Mouse (Mus musculus): ENCODE results near the gene Olfr1346. TPM values are rescaled to one million over a fixed set of nuclear protein-coding genes. Genes with fewer than 3 reads are reported as not detected.
A peak's percentile ranks its signal among the peaks of the same experiment; 100 is the strongest.
"Not testable (repeated sequence)": the region's sequence is repeated elsewhere in the genome, so short reads cannot be mapped to it uniquely, and the experiment has no call there.

The Olfr1346 gene
- not detected for total RNA-seq (2021)

GRCm38 (mm10) chr7:6466951-6467350 lies at the start of gene Olfr1346:
TSS of gene Olfr1346 (plus strand) at chr7:6467101.
- no peak for DNase-seq

DNA sequence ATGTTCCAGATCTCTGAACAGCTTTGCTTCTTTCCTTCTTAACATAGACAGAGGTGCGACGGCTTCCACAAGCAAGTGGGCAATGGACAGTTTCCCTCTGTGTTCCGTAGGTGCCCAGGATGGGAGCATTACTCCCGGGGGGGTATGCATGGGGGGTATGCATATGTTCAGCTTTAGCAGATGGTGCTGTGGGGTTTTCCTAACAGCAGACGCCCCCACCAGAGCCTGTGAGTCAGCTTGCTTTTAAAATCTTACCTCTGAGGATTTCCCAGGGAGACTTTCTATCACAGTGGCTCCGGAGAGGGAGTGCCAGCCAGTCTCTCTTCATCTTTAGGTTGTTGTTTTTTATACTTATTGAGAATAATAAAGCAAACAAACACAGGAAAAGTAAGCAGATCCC lies 47.0 kb upstream of the Olfr1346 start:
- no peak for DNase-seq

DNA sequence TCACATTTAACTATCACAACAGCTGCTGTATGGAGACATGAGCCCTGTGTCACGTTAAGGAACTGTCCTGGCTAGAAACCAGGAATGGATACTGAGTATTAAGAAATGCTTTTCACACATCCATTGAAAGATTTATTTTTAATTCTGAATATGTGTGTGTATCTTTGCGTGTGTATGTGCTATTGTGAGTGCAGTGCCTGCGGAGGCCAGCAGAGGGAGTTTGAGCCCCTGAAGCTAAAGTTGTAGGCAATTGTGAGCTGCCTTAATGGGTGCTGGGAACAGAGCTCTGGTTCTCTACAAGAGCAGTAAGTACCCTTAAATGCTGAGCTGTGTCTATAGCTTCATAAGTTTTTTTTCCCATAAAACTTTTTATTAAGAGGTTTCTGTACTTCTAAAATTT lies 37.5 kb upstream of the Olfr1346 start:
- DNase-seq = no peak

DNA sequence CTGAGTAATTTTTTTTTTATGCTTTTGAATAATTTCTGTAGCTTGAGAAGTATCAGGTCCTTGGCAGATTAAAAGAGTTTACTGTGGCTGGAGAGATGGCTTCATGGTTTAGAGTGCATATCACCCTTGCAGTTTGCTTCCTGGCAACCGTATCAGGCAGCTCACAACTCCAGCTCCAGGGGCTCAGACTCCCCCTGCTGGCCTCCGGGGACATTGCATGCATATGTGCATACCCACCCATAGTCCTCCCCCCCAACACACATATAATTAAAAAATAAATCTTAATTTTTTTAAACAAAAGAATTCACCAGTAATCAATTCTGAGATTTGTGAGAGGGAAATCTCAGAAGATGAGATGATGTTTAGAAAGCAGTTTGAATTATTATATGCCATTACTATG lies 36.6 kb upstream of the Olfr1346 start:
- peak; percentile 24 for DNase-seq

GRCm38 (mm10) chr7:6438388-6438787 lies 28.5 kb upstream of the Olfr1346 start, which contains the start of gene Olfr1344:
TSS of gene Olfr1344 (plus strand) at chr7:6438688.
- DNase-seq = no peak

DNA sequence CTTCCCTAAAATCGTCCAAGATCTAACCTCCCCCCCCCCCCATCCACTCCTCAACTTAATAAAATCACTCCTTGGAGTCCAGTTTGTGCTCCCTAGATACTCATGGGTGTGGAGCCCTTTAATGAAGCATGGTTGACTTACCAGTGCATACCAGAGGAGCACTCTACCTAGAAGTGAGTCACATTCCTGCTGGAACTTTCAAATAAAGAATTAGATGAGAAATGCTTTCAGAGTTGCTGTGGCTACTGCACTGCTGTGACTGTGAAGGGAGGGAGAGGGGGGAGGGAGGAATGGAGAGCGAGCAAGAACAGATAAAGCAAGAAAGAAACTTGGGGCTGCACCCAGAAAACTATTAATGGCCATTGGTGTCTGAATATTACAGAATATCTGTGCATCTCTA lies 25.7 kb upstream of the Olfr1346 start:
- DNase-seq = no peak

DNA sequence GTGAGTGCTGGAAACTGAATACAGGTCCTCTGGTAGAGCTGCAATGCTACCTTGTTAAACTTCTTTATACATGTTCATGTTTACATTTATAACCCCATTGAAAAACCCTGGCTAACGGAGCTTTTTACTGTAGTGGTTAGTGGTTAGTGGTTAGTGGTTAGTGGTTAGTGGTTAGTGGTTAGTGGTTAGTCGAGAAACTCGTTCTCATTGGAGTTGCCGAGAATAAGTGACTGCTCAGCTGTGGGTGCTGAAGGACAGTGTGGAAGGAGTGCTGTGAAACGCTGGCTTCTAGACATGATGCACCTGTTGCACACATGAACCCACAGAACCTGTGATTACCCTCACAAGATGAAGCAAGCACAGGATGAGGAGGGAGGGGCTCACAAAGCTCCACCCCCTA lies 19.1 kb upstream of the Olfr1346 start:
- DNase-seq = no peak

DNA sequence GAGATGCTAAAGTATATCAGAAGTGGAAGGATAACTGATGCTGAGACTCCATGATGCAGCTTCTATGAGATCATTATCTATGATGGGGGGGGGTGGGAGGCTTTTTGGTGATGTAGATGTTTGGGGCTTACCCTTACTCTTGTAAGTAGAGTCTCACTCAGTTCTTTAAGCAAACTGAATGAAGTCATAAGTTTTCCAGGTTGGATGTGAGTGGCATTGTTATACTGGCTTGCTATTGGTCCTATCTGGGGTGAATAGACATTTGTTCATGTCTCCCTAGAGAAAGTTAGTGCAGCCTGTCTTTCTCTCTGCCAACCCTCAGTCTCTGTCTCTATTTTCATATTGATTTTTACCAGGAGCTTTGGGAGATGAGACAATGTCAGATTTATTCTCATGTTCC lies 11.0 kb upstream of the Olfr1346 start, which contains the start of gene Olfr1336:
TSS of gene Olfr1336 (plus strand) at position 301 of the 400 bp plus-strand sequence.
- DNase-seq = no peak

GRCm38 (mm10) chr7:6456399-6456798 lies 10.5 kb upstream of the Olfr1346 start:
- no peak for DNase-seq

GRCm38 (mm10) chr7:6477633-6478032 lies 10.7 kb downstream of the Olfr1346 start:
- not testable (repeated sequence) for DNase-seq

DNA sequence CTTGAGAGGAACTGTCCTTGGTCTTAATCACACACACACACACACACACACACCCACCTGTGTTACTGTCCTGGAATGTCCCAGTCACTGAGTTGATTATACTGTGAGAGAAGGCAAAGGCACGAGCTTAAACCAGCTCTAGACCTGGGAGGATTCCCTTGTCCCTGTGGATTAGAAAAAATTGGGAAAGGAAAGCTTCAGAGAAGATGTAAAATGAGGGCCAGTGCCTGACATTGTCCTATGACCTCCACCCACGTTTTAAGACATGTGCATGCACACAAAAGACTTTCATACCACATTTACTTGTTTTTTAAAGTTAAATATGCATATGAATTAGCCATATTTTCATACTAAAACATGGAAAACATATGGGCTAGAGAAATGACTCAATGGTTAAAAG lies 19.9 kb downstream of the Olfr1346 start, which contains the start of gene Olfr5:
TSS of gene Olfr5 (minus strand) at position 101 of the 400 bp plus-strand sequence.
- DNase-seq = no peak

- DNase-seq = no peak
Measured at GRCm38 (mm10) chr7:6499655-6500054, 32.8 kb downstream of the Olfr1346 start, which contains the start of gene Olfr1347. TSS of gene Olfr1347 (minus strand) at chr7:6499755.

GRCm38 (mm10) chr7:6508648-6509047 lies 41.7 kb downstream of the Olfr1346 start, which contains the start of gene Olfr1348:
TSS of gene Olfr1348 (minus strand) at chr7:6508748.
- DNase-seq = no peak

DNA sequence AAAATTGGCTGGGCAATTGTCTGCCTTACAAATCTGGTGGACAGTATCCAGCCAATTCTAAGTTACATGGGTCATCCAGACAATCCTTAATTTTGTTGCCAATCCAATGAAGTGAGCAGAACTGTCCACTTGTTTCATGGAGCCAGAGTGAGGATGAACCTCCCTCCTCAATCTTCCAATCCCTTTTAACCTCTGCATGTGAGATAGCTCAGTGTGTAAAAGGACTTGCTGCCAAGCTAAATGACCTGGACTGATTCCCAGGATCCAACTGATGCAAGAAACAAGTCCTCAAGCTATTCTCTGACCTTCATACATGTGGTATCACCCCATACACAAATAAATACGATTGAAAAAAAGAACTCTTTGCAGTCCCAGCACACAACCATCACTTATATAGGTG lies 54.8 kb downstream of the Olfr1346 start:
- DNase-seq = no peak

DNA sequence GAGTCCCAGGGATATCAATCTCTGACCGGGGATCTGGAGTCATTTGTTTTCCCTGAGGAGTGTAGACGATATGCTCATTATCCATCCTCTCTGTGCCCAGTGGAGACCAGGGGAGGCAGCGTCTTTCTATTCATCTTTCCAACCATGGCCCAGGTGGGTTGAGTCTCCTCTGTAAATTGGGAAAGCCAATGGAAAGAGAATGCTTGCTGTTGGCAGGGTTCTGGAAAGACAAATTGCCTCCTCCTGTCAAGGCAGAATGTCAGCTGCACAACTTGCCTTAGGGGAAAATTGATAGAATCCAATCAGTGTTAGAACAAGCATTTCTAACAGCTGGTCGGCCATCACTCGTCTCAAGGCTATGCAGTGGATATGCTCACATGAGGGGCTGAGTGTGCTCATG lies 55.9 kb downstream of the Olfr1346 start, which contains the start of gene Olfr1349:
TSS of gene Olfr1349 (minus strand) at position 101 of the 400 bp plus-strand sequence.
- DNase-seq = no peak

- DNase-seq = no peak
Measured at GRCm38 (mm10) chr7:6525001-6525400, 58.1 kb downstream of the Olfr1346 start.

GRCm38 (mm10) chr7:6526141-6526540 lies 59.2 kb downstream of the Olfr1346 start:
- no peak for DNase-seq

Other genes with a start within 250 kb of the Olfr1346 start
- gene Zscan5b, start 244.8 kb upstream of the Olfr1346 start, total RNA-seq (2021) = not detected
- gene Epp13, start 214.4 kb upstream of the Olfr1346 start, total RNA-seq (2021) = not detected
- 1 to 10 TPM; 1.5 to 1.9 TPM for gene Zfp667, start 180.5 kb upstream of the Olfr1346 start, total RNA-seq (2021)
- gene Zfp583, start 135.8 kb upstream of the Olfr1346 start, total RNA-seq (2021) = 1 to 10 TPM; 1.8 to 2.5 TPM
- gene Gm3854, start 123.3 kb upstream of the Olfr1346 start, total RNA-seq (2021) = under 1 TPM; 0.24 to 0.38 TPM
- gene Zfp78, start 103.8 kb upstream of the Olfr1346 start, total RNA-seq (2021) = 1 to 10 TPM; 1.5 to 2.4 TPM
- 1 to 10 TPM; 6.3 to 8.3 TPM for gene Zfp28, start 83.8 kb upstream of the Olfr1346 start, total RNA-seq (2021)
- gene Smim17, start 68.4 kb upstream of the Olfr1346 start, total RNA-seq (2021) = not detected
- gene Gm20715, start 56.8 kb upstream of the Olfr1346 start, total RNA-seq (2021) = not detected
- gene Olfr1344, start 28.4 kb upstream of the Olfr1346 start, total RNA-seq (2021) = not detected
- not detected for gene Olfr1336, start 10.9 kb upstream of the Olfr1346 start, total RNA-seq (2021)
- not detected for gene Olfr5, start 19.8 kb downstream of the Olfr1346 start, total RNA-seq (2021)
- not detected for gene Olfr1347, start 32.7 kb downstream of the Olfr1346 start, total RNA-seq (2021)
- gene Olfr1348, start 41.6 kb downstream of the Olfr1346 start, total RNA-seq (2021) = not detected
- not detected for gene Olfr1349, start 55.8 kb downstream of the Olfr1346 start, total RNA-seq (2021)
- gene Olfr1350, start 97.7 kb downstream of the Olfr1346 start, total RNA-seq (2021) = not detected
- gene Zim1, start 229.3 kb downstream of the Olfr1346 start, total RNA-seq (2021) = 10 to 100 TPM; 20.6 to 20.8 TPM

Measured in heart, postnatal 4 days (tissue).